9 mouse cellular contexts compared by ENCODE assay signal in genomic region chr12:40082453-40083238, GRCm38 (mm10). TPM values are rescaled to one million over a fixed set of nuclear protein-coding genes. Genes with fewer than 3 reads are reported as not detected.
A peak's percentile ranks its signal among the peaks of the same experiment; 100 is the strongest.
DNase-seq lines count a peak whose midpoint lies in the region; ATAC-seq lines count a peak whose summit lies in the region.
"Had no signal": no experiment of that assay in that cellular context is flagged by ENCODE, and none has a peak within 500 bp of the region (broad histone marks: within the 10 kb centered on the region; RNA-seq: fewer than 3 reads in every experiment).

No protein-coding gene starts in this region.

- intact Hi-C loops in heart, postnatal 25 days (cut with DNase I), result loop anchor here (1.0 kb wide), 1 partner anchor 82 kb away; no protein-coding TSS in a partner anchor

- peak; percentile 30 for DNase-seq in heart, adult 8-10 months (ENCODE audit: low spot score)
- DNase-seq in heart, postnatal 25 days (ENCODE audit: low spot score), result no peak
- DNase-seq in thymus, postnatal 0 days (ENCODE audit: low spot score), result peak; percentile 58
- no peak for DNase-seq in thymus, adult 18-20 months
- DNase-seq in right cerebral cortex, postnatal 14 days, result no peak
- no peak for DNase-seq in urinary bladder, postnatal 4 days (ENCODE audit: low spot score in 2 of 2)
- DNase-seq in ovary, postnatal 10 days (ENCODE audit: low spot score), result no peak

- ATAC-seq in granulocyte monocyte progenitor cell, adult 5-6 weeks (replicated peaks; ENCODE audit: poor library complexity, severe bottlenecking), result peak; percentile 87

RNA-seq across cellular contexts. Expression of gene Arl4a, which starts 44.8 kb away (rescaled TPM):
- total RNA-seq in heart, adult 8-10 months (2022), result 10 to 100 TPM; 17.8 to 23.5 (median 18.6) TPM
- 10 to 100 TPM; 19.6 to 22.0 TPM for total RNA-seq in heart, postnatal 25 days (2021)
- 36.3 and 41.3 TPM in 2 replicates for polyA plus RNA-seq in thymus, postnatal 0 days (2015; fragmentation: Nextera tagmentation; extraction: Ambion mirVana)
- total RNA-seq in granulocyte monocyte progenitor cell, adult 5-6 weeks (2014; fragmentation: Nextera tagmentation), result 7.4 and 19.5 TPM in 2 replicates
- 11.6 and 13.5 TPM in 2 replicates for total RNA-seq in granulocyte monocyte progenitor cell, adult 5-6 weeks (2017)

RNA-seq across cellular contexts. Expression of gene Scin, which starts 51.4 kb away (rescaled TPM):
- 1 to 10 TPM in 3 of 4 experiments, under 1 TPM in 1; 0.57 to 3.3 (median 1.4) TPM for total RNA-seq in heart, adult 8-10 months (2022)
- total RNA-seq in heart, postnatal 25 days (2021), result 1 to 10 TPM in 1 of 2 experiments, under 1 TPM in 1; 0.94 to 1.2 TPM
- 7.7 and 9.3 TPM in 2 replicates for polyA plus RNA-seq in thymus, postnatal 0 days (2015; fragmentation: Nextera tagmentation; extraction: Ambion mirVana)
- 1.7 and 6.1 TPM in 2 replicates for total RNA-seq in granulocyte monocyte progenitor cell, adult 5-6 weeks (2014; fragmentation: Nextera tagmentation)
- 1.4 and 1.5 TPM in 2 replicates for total RNA-seq in granulocyte monocyte progenitor cell, adult 5-6 weeks (2017)
- total RNA-seq: left cerebral cortex, postnatal 10 days had no signal

Comparison
In these comparisons a context has a peak if more than half of its experiments do, and no peak if none do; other contexts are left out.
1. DNase-seq: peak in heart, adult 8-10 months (single experiment) and thymus, postnatal 0 days (single experiment); none in heart, postnatal 25 days (single experiment), thymus, adult 18-20 months (0 of 2), right cerebral cortex, postnatal 14 days (single experiment), urinary bladder, postnatal 4 days (0 of 2) and ovary, postnatal 10 days (single experiment).